ENCODE assay signal across 12 mouse cellular contexts in genomic region chr3:40282926-40283325, GRCm38 (mm10).
DNase-seq lines count a peak whose midpoint lies in the region; ATAC-seq lines count a peak whose summit lies in the region.
"Had no signal": no experiment of that assay in that cellular context is flagged by ENCODE, and none has a peak within 500 bp of the region (broad histone marks: within the 10 kb centered on the region; RNA-seq: fewer than 3 reads in every experiment).

No protein-coding gene starts in this region.

- no peaks in the 10 kb centered on the region for H3K4me1 ChIP-seq in neural tube, embryonic 14.5 days (ENCODE audit: control insufficient read depth, insufficient read depth, low read length)
- no peaks in the 10 kb centered on the region for H3K4me1 ChIP-seq in neural tube, embryonic 15.5 days
- no peaks in the 10 kb centered on the region for H3K4me1 ChIP-seq in heart, embryonic 11.5 days (ENCODE audit: control insufficient read depth, insufficient read depth, low read length)
- H3K4me1 ChIP-seq in heart, embryonic 10.5 days = no peaks in the 10 kb centered on the region

- no peak overlapping the region for H3K9ac ChIP-seq in neural tube, embryonic 14.5 days (replicated peaks; ENCODE audit: low read depth, low read length)
- H3K9ac ChIP-seq in neural tube, embryonic 15.5 days (replicated peaks) = no peak overlapping the region
- H3K9ac ChIP-seq in heart, embryonic 11.5 days (ENCODE audit: low read depth, low read length) = no peak overlapping the region

- H3K4me3 ChIP-seq in neural tube, embryonic 14.5 days (ENCODE audit: low read depth, low read length) = no peak overlapping the region
- H3K4me3 ChIP-seq in neural tube, embryonic 15.5 days (replicated peaks) = no peak overlapping the region
- H3K4me3 ChIP-seq in heart, embryonic 11.5 days (ENCODE audit: low read depth, low read length) = no peak overlapping the region
- H3K4me3 ChIP-seq in heart, embryonic 10.5 days = no peak overlapping the region

- DNase-seq in frontal cortex, adult 2 months (ENCODE audit: extremely low spot score in 1 of 2, low spot score in 1 of 2) = peak; percentile 25 to 73
- DNase-seq in left cerebral cortex, adult 9 months (ENCODE audit: low spot score in 2 of 2) = peak; percentile 4 to 75
- DNase-seq in kidney, adult 9 months = no peak
- DNase-seq in heart, embryonic 10.5 days (ENCODE audit: low spot score) = no peak
- DNase-seq: embryo, embryonic 11 days; heart, postnatal 10 days; kidney, postnatal 14 days; lung, adult 2 months; thymus, adult 2 months had no signal

- no peak overlapping the region for H3K27ac ChIP-seq in neural tube, embryonic 14.5 days (ENCODE audit: low read depth, low read length)
- no peak overlapping the region for H3K27ac ChIP-seq in neural tube, embryonic 15.5 days (replicated peaks)
- H3K27ac ChIP-seq in heart, embryonic 11.5 days (ENCODE audit: low read depth, low read length) = no peak overlapping the region
- H3K27ac ChIP-seq in heart, embryonic 10.5 days = no peak overlapping the region

- peak; percentile 28; the same call in 1 of the 2 replicates for ATAC-seq in neural tube, embryonic 14.5 days (ENCODE audit: low read depth)
- no peak for ATAC-seq in neural tube, embryonic 15.5 days (ENCODE audit: low FRiP score)
- no peak for ATAC-seq in heart, embryonic 11.5 days (replicated peaks; ENCODE audit: insufficient number of reproducible peaks, low FRiP score, low TSS enrichment)

- H3K9me3 ChIP-seq in neural tube, embryonic 14.5 days (ENCODE audit: control insufficient read depth, low read length) = no peaks in the 10 kb centered on the region
- no peaks in the 10 kb centered on the region for H3K9me3 ChIP-seq in neural tube, embryonic 15.5 days (replicated peaks)
- no peaks in the 10 kb centered on the region for H3K9me3 ChIP-seq in heart, embryonic 11.5 days (replicated peaks; ENCODE audit: control insufficient read depth, low read length)
- no peaks in the 10 kb centered on the region for H3K9me3 ChIP-seq in heart, embryonic 10.5 days

- H3K27me3 ChIP-seq in neural tube, embryonic 14.5 days (ENCODE audit: control insufficient read depth, insufficient read depth, low read length) = no peaks in the 10 kb centered on the region
- H3K27me3 ChIP-seq in neural tube, embryonic 15.5 days (replicated peaks) = no peaks in the 10 kb centered on the region
- H3K27me3 ChIP-seq in heart, embryonic 11.5 days (ENCODE audit: control insufficient read depth, insufficient read depth, low read length) = no peaks in the 10 kb centered on the region
- H3K27me3 ChIP-seq in heart, embryonic 10.5 days (ENCODE audit: insufficient read depth, poor library complexity, severe bottlenecking) = no peaks in the 10 kb centered on the region

- WGBS in neural tube, embryonic 14.5 days = 79% methylated on average over 1 of the region's 1 CpGs
- WGBS in neural tube, embryonic 15.5 days = 67% methylated on average over 1 of the region's 1 CpGs
- WGBS in heart, embryonic 11.5 days (ENCODE audit: insufficient replicate concordance) = 74% methylated on average over 1 of the region's 1 CpGs
- WGBS in heart, embryonic 10.5 days = 90% methylated on average over 1 of the region's 1 CpGs

- no peak overlapping the region for H3K4me2 ChIP-seq in neural tube, embryonic 14.5 days (ENCODE audit: low read depth, low read length)
- H3K4me2 ChIP-seq in neural tube, embryonic 15.5 days = no peak overlapping the region
- H3K4me2 ChIP-seq in heart, embryonic 11.5 days = no peak overlapping the region

- H3K36me3 ChIP-seq in neural tube, embryonic 14.5 days (ENCODE audit: control insufficient read depth, insufficient read depth, low read length) = no peaks in the 10 kb centered on the region
- H3K36me3 ChIP-seq in neural tube, embryonic 15.5 days = no peaks in the 10 kb centered on the region
- no peaks in the 10 kb centered on the region for H3K36me3 ChIP-seq in heart, embryonic 11.5 days (ENCODE audit: control insufficient read depth, insufficient read depth, low read length)
- no peaks in the 10 kb centered on the region for H3K36me3 ChIP-seq in heart, embryonic 10.5 days

Comparison
In these comparisons a context has a peak if more than half of its experiments do, and no peak if none do; other contexts are left out.
1. DNase-seq: peak in frontal cortex, adult 2 months (2 of 2) and left cerebral cortex, adult 9 months (2 of 2); none in kidney, adult 9 months (single experiment) and heart, embryonic 10.5 days (single experiment).